Comparison of ENCODE assay signal across 8 mouse cellular contexts in genomic region chr7:131559986-131560696, GRCm38 (mm10). TPM values are rescaled to one million over a fixed set of nuclear protein-coding genes. Genes with fewer than 3 reads are reported as not detected.
A peak's percentile ranks its signal among the peaks of the same experiment; 100 is the strongest.
DNase-seq lines count a peak whose midpoint lies in the region; ATAC-seq and TF ChIP-seq lines count a peak whose summit lies in the region.

TSS of gene Bub3 (plus strand) at chr7:131560222.

- H3K27me3 ChIP-seq in G1E (ENCODE audit: insufficient read depth, low read length) = peaks cover 19% of the 10 kb centered on the region
- H3K27me3 ChIP-seq in forebrain, embryonic 16.5 days (replicated peaks; ENCODE audit: control insufficient read depth, insufficient read depth, low read length) = peaks cover 26% of the 10 kb centered on the region
- H3K27me3 ChIP-seq in lung, embryonic 14.5 days (ENCODE audit: insufficient read depth, low read length) = peaks cover 39% of the 10 kb centered on the region
- peaks cover 18% of the 10 kb centered on the region for H3K27me3 ChIP-seq in thymus, adult 2 months (ENCODE audit: control insufficient read depth, insufficient read depth, low read length)

- peak; percentile 85 for TF ChIP-seq POLR2A in olfactory bulb, adult 2 months (IDR thresholded peaks at IDR 0.05; ENCODE audit: insufficient read depth, low read depth, low read length)
- TF ChIP-seq POLR2A in thymus, adult 2 months (IDR thresholded peaks at IDR 0.05; ENCODE audit: control insufficient read depth, extremely low read depth, insufficient read depth, low read length, poor library complexity) = peak; percentile 95

- WGBS in forebrain, embryonic 16.5 days = under 1% methylated on average over 48 of the region's 51 CpGs
- WGBS in lung, embryonic 14.5 days = under 1% methylated on average over 51 of the region's 51 CpGs
- WGBS in olfactory bulb, adult 2 months = under 1% methylated on average over 45 of the region's 51 CpGs
- under 1% methylated on average over 48 of the region's 51 CpGs for WGBS in thymus, adult 2 months

- H3K4me3 ChIP-seq in G1E (ENCODE audit: low read depth, low read length) = peak within 1 kb of the TSS; percentile 86
- peak within 1 kb of the TSS; percentile 70 for H3K4me3 ChIP-seq in forebrain, embryonic 16.5 days (replicated peaks; ENCODE audit: low read length)
- H3K4me3 ChIP-seq in layer of hippocampus, adult 2 months = peak within 1 kb of the TSS; percentile 88
- peak within 1 kb of the TSS; percentile 71 for H3K4me3 ChIP-seq in lung, embryonic 14.5 days (ENCODE audit: low read depth, low read length)
- peak within 1 kb of the TSS; percentile 57 for H3K4me3 ChIP-seq in olfactory bulb, adult 2 months (ENCODE audit: insufficient read depth, low read depth, low read length)
- H3K4me3 ChIP-seq in thymus, adult 2 months (ENCODE audit: control insufficient read depth, insufficient read depth, low read length) = peak within 1 kb of the TSS; percentile 75

- peaks cover 8% of the 10 kb centered on the region for H3K9me3 ChIP-seq in G1E (replicated peaks)
- no peaks in the 10 kb centered on the region for H3K9me3 ChIP-seq in forebrain, embryonic 16.5 days (ENCODE audit: control insufficient read depth, low read length)
- H3K9me3 ChIP-seq in lung, embryonic 14.5 days (ENCODE audit: low read depth, low read length) = no peaks in the 10 kb centered on the region

- intact Hi-C loops in heart, postnatal 36 days (cut with DNase I) = loop anchor here (5.0 to 10.0 kb wide), 4 partner anchors 148 to 1295 kb away; partner anchors contain the start of genes 2310057M21Rik, Abraxas2, Acadsb and Eef1akmt2

- peak; percentile 96 for ATAC-seq in G1E (ENCODE audit: extremely low read depth, insufficient number of reproducible peaks, low FRiP score, poor library complexity, severe bottlenecking)
- ATAC-seq in forebrain, embryonic 16.5 days = peak; percentile 99
- ATAC-seq in lung, embryonic 14.5 days (ENCODE audit: insufficient read depth) = peak; percentile 95

- no peak for TF ChIP-seq CTCF in G1E (IDR thresholded peaks at IDR 0.05; ENCODE audit: low read depth, low read length)
- no peak for TF ChIP-seq CTCF in layer of hippocampus, adult 2 months (conservative IDR thresholded peaks at IDR 0.05)
- no peak for TF ChIP-seq CTCF in lung, embryonic 14.5 days (IDR thresholded peaks at IDR 0.05; ENCODE audit: low read depth)
- TF ChIP-seq CTCF in olfactory bulb, adult 2 months (IDR thresholded peaks at IDR 0.05; ENCODE audit: insufficient read depth, low read depth, low read length) = no peak
- peak; percentile 68; the same call in 1 of the 2 replicates for TF ChIP-seq CTCF in thymus, adult 2 months (IDR thresholded peaks at IDR 0.05; ENCODE audit: borderline replicate concordance, control insufficient read depth, extremely low read depth, insufficient read depth, low read length, poor library complexity)

- DNase-seq in G1E (ENCODE audit: low spot score) = peak; percentile 97
- DNase-seq in cerebellum, adult 18-20 months = peak; percentile 88 to 98
- DNase-seq in heart, postnatal 36 days = peak; percentile 86 to 93
- peak; percentile 88 to 95 for DNase-seq in layer of hippocampus, adult 2 months (ENCODE audit: low spot score in 2 of 2)
- DNase-seq in lung, embryonic 14.5 days = peak; percentile 98
- peak; percentile 90 for DNase-seq in thymus, adult 2 months

- peak within 1 kb of the TSS; percentile 91 for H3K27ac ChIP-seq in forebrain, embryonic 16.5 days (ENCODE audit: low read length)
- peak within 1 kb of the TSS; percentile 98 for H3K27ac ChIP-seq in layer of hippocampus, adult 2 months
- peak within 1 kb of the TSS; percentile 88 for H3K27ac ChIP-seq in lung, embryonic 14.5 days (ENCODE audit: low read depth)
- H3K27ac ChIP-seq in olfactory bulb, adult 2 months (ENCODE audit: insufficient read depth, low read depth, low read length) = peak within 1 kb of the TSS; percentile 62; the same call in 1 of the 2 replicates
- H3K27ac ChIP-seq in thymus, adult 2 months (ENCODE audit: control insufficient read depth, insufficient read depth, low read length) = peak within 1 kb of the TSS; percentile 27; the same call in 1 of the 2 replicates

- peaks cover 40% of the 10 kb centered on the region for H3K4me1 ChIP-seq in G1E (ENCODE audit: insufficient read depth, low read depth, low read length)
- H3K4me1 ChIP-seq in forebrain, embryonic 16.5 days (replicated peaks; ENCODE audit: control insufficient read depth, insufficient read depth, low read length) = peaks cover 18% of the 10 kb centered on the region
- peaks cover 3% of the 10 kb centered on the region; the same call in 1 of the 2 replicates for H3K4me1 ChIP-seq in lung, embryonic 14.5 days (ENCODE audit: insufficient read depth)
- peaks cover 10% of the 10 kb centered on the region; the same call in 1 of the 2 replicates for H3K4me1 ChIP-seq in olfactory bulb, adult 2 months (ENCODE audit: control insufficient read depth, insufficient read depth, low read length)
- peaks cover 16% of the 10 kb centered on the region; the same call in 1 of the 2 replicates for H3K4me1 ChIP-seq in thymus, adult 2 months (replicated peaks; ENCODE audit: control insufficient read depth, insufficient read depth, low read length)

- peak within 1 kb of the TSS; percentile 84 for H3K4me2 ChIP-seq in forebrain, embryonic 16.5 days (ENCODE audit: low read length)
- peak within 1 kb of the TSS; percentile 85 for H3K4me2 ChIP-seq in lung, embryonic 14.5 days

- H3K9ac ChIP-seq in forebrain, embryonic 16.5 days (replicated peaks; ENCODE audit: low read depth, low read length) = peak within 1 kb of the TSS; percentile 79
- peak within 1 kb of the TSS; percentile 74 for H3K9ac ChIP-seq in lung, embryonic 14.5 days

- H3K36me3 ChIP-seq in G1E (replicated peaks) = peaks cover 43% of the 10 kb centered on the region
- H3K36me3 ChIP-seq in forebrain, embryonic 16.5 days (ENCODE audit: control insufficient read depth, insufficient read depth) = peaks cover 6% of the 10 kb centered on the region; the same call in 1 of the 2 replicates
- peaks cover 36% of the 10 kb centered on the region for H3K36me3 ChIP-seq in lung, embryonic 14.5 days (ENCODE audit: insufficient read depth)
- H3K36me3 ChIP-seq in thymus, adult 2 months (ENCODE audit: control insufficient read depth, insufficient read depth, low read length) = peaks cover 28% of the 10 kb centered on the region

RNA-seq across cellular contexts. Expression of gene Bub3, which starts in this region (rescaled TPM):
- total RNA-seq in G1E (2014; fragmentation: Nextera tagmentation) = 186 and 191 TPM in 2 replicates
- total RNA-seq in G1E (2017) = 131 and 138 TPM in 2 replicates
- 49.0 and 57.3 TPM in 2 replicates for polyA plus RNA-seq in G1E (2012)
- polyA plus RNA-seq in forebrain, embryonic 16.5 days (2015; fragmentation: Nextera tagmentation; extraction: Ambion mirVana) = 186 and 188 TPM in 2 replicates
- 10 to 100 TPM; 26.6 to 34.1 TPM for total RNA-seq in heart, postnatal 36 days (2021)
- total RNA-seq in layer of hippocampus, adult 2 months (2021) = 10 to 100 TPM; 59.4 to 66.3 TPM
- polyA plus RNA-seq in lung, embryonic 14.5 days (2014; fragmentation: Nextera tagmentation; extraction: Ambion mirVana) = 264 and 268 TPM in 2 replicates
- not detected in 2 replicates for polyA plus RNA-seq in olfactory bulb, adult 2 months (2012; ENCODE audit: insufficient read depth, insufficient read length, low replicate concordance, missing spikeins)
- 194 and 196 TPM in 2 replicates for polyA plus RNA-seq in thymus, adult 2 months (2012; rRNA removed)

Comparison
In these comparisons a context has a peak if more than half of its experiments do, and no peak if none do; other contexts are left out.
1. Peak in every context shown above with its lines: DNase-seq, ATAC-seq, H3K4me3 ChIP-seq and H3K27ac ChIP-seq.
2. H3K27ac ChIP-seq: peak in every context shown above with its lines; median percentile 98 in layer of hippocampus, adult 2 months; 91 in forebrain, embryonic 16.5 days; 88 in lung, embryonic 14.5 days; 62 in olfactory bulb, adult 2 months; 27 in thymus, adult 2 months.